Mouse (Mus musculus) megakaryocyte progenitor cell, adult 5-6 weeks (primary cell): ENCODE data around the gene Ankrd36. TPM values are rescaled to one million over a fixed set of nuclear protein-coding genes. Genes with fewer than 3 reads are reported as not detected.

Experiments used
- ATAC-seq: replicated peaks from 2 replicates; pipeline ENCODE4 v1.8.0; 2016; ENCODE audit warnings: mild to moderate bottlenecking, moderate TSS enrichment, inconsistent platforms; ENCODE audit not compliant: poor library complexity
- total RNA-seq, 2 experiments: library from RNA; stranded (forward) in 1 of 2; stranded (reverse) in 1 of 2; fragments of 157-497, 149-512 nt in 1 of 2; fragments of 200-1000 nt in 1 of 2; gene quantifications; 2 replicates each; pipeline versions ENCODE4 v1.2.3 to v1.2.4; 2015 to 2017

Gene Ankrd36
- total RNA-seq, 2 experiments from 2014 or later = not detected

DNA sequence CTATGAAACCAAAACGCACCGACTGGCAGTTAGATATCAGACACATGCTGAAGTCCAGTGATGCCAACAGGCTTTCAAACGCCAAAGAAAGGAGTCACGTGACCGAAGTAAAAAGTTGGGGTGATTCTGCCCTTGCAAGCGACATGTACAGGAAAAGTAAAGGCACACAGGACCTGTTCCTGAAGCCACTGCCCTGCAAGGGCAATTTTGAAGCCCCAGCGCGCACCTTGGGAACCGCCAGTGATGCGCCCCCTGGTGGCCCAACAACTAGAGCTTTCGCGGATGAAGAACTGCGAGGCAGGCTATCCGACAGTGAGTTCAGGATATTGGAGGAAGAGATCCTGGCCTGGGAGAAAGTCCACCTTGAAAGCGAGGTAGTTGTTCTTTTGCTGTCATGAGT is 59.5 kb downstream of the Ankrd36 start:
- ATAC-seq = peak; percentile 88

DNA sequence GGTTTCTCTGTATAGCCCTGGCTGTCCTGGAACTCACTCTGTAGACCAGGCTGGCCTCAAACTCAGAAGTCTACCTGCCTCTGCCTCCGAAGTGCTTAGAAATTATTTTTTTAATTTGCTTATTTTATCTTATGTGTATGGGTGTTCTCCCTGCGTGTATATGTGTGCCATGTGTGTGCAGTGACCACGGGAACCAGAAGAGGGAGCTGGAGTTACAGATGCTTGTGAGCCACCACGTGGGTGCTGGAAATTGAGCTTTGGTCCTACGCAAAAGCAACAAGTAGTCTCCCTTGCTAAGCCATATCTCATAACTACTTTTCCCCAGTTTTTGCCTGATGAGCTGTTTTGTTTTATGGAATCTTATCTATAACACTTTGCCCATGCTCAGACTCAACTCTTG is 73.6 kb downstream of the Ankrd36 start:
- ATAC-seq = no peak

- ATAC-seq = peak; percentile 57; the same call in 1 of the 2 replicates
Measured at GRCm38 (mm10) chr11:5650321-5650720, 80.8 kb downstream of the Ankrd36 start.

- ATAC-seq = no peak
Measured at GRCm38 (mm10) chr11:5682541-5682940, 113.1 kb downstream of the Ankrd36 start.

DNA sequence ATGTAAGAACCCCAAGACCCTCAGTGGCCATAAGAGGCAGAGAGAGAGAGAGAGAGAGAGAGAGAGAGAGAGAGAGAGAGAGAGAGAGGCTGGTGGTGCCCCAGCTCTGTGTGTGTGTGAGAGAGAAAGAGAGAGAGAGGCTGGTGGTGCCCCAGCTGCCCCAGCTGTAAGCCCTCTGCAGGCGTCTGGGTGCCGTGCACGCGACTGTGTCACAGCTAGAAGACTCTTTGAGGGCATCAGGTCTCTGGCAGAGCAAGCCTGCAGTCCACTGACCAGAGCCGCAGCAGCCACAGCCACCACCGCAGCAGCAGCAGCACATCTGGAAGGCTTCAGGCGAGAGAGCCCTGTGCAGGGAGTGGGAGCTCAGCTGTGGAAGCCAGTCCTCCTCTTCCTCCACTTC is 114.8 kb downstream of the Ankrd36 start:
- peak; percentile 58 for ATAC-seq

- 0 out of 2 replicates have a peak, but pooled peaks have one; percentile 34 for ATAC-seq
Measured at GRCm38 (mm10) chr11:5691775-5692174, 122.3 kb downstream of the Ankrd36 start.

DNA sequence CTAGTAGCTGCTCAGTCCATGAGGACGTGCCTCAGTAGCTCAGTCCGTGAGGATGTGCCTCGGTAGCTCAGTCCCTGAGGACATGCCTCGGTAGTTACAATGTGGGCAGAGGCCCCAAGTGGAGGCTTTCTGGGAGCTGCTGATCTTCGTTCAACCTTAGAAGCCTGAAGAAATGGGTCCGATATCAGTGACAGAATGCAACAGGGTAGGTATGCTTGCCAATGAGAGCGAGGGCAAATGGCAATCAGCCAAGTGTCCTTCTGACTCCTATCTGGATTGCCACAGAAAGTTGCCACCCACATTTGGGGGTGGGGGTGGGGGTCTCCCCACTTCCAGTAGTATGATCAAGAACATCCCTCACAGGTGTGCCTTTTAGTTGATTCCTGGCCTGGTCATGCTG is 131.3 kb downstream of the Ankrd36 start:
- ATAC-seq = peak; percentile 72

DNA sequence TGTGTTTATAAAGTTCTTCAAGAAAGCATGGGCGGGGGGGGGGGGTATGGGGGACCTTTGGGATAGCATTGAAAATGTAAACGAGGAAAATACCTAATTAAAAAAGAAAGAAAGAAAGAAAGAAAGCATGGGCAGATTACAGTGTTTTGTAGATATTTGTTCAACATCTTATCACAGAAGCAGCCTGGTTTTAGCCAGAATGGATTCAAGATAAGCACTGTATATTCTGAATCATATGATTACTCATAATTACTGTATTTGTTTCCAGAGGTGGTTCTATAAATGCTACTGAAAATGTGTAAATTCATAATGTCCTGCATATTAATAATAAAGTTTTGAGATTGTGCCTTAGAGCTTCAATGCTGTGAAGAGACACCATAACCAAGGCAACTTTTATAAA is 131.8 kb downstream of the Ankrd36 start:
- ATAC-seq = peak; percentile 58

DNA sequence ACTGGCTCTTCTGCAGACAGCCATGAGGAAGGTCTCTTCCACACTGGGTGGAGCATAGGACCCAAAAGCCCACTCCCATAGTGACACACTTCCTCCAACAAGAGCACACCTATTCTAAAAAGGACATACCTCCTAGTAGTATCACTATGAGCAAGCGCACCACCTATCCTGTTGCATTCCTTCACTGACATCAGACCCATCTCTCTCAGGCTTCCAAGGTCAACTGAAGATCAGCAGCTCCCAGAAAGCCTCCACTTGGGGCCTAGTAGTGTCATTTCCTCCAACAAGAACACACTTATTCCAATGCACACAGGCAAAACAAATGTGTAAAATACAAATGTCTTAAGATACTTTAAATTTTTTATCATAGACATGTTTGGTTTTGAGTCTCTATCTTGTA is 132.3 kb downstream of the Ankrd36 start:
- no peak for ATAC-seq

DNA sequence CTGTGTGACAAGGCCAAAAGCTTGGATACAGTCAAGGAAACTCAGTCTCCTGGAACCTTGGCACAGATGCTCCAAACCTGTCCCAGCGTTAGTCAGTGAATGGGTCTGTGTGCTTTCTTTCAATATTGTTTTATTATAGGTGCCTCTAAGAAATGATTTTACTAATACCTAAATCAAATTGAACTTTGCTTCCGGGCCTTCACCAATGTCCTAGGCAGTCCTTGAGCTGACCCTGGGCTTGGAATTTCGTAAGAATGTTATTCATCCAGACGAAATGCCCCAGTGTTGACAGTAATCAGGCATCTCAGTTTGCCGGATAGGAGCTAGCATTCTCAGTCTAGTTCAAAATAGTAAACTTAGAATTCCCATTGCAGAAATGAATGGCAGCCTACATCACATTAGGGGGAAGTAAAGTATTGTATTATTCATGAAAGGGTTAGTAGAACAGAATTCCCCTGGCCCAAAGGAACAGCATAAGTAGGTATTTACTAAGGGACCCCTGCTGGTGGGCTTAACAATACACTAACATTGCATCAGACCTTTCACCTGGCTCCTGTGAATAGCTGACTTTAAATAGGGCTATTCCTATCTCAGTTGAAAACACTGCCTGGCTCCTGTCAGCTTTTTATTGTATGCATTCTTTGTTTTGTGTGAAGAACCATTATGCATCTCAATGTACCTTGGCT is 132.9 kb downstream of the Ankrd36 start:
- ATAC-seq = no peak

DNA sequence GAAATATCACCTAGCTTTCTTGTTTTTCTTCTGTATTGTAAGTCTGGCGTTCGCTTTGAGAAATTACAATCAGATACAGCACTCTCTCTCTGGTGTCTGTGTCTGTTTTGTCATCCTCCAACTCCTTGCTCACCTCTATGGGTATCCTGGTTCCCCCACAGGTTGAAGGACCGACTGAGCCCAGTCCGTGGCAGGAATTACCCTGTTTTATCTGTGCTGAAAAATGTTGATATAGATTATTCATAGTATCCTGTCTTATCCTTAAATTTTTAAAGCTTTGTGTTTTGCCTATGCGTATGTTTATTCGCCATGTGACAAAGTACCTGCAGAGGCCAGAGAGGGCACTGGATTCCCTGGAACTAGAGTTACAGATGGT is 133.5 kb downstream of the Ankrd36 start:
- no peak for ATAC-seq

- no peak for ATAC-seq
Measured at GRCm38 (mm10) chr11:5703341-5703740, 133.9 kb downstream of the Ankrd36 start.

DNA sequence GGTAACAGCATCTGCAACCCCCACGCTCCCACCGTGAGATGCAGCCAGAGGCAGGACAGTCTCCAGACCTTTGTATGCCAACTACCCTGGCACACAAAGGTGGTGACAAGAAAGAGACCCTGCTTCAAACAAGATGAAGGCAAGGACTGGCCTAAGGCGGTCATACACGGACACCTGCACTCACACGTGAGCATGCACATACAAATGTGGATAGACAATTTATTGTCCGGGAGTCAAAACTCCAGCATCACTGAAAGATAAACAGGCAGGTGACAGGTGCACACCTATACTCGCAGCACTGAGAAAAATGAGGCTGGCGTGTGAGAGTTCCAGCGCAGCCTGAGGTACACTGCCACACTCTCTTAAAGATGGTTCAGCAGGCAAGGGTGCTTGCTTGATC is 136.5 kb downstream of the Ankrd36 start:
- no peak for ATAC-seq

DNA sequence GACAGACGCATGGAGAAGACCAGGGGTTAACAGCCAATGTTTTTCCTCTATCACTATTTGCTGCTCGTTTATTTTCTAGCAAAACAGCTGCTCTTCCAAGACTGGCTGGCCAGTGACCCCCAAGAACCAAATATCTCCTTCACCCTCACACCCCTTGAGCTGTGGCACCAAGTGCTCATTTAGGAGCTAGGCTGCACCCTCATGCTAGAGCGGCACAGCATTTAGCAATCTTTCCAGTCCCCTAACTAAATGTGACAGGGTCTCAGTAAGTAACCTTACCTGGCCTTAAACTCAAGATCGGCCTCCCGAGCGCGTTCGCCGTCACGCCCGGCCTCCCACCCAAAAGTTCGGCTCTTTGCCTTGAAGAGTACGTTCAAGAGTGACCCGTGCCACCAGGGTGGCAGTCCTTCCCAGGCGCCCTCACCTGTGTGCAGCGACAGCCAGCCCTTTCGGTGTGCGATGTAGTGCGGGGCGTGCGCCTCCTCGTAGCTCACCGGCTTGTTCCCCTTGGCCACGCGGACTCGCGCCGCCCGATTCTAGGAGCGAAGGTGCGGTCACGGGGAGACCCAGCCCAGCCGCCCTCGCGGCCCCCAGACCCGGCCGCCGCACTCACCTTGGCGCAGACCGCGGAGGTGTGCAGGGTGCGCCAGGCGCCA is 137.5 kb downstream of the Ankrd36 start:
- peak; percentile 26 for ATAC-seq

GRCm38 (mm10) chr11:5707530-5708353 is 138.3 kb downstream of the Ankrd36 start:
- ATAC-seq = peak; percentile 98

GRCm38 (mm10) chr11:5715179-5715578 is 145.7 kb downstream of the Ankrd36 start:
- no peak for ATAC-seq

- no peak for ATAC-seq
Measured at GRCm38 (mm10) chr11:5715630-5716105, 146.2 kb downstream of the Ankrd36 start, which contains the start of gene Mrps24. TSS of gene Mrps24 (minus strand) at chr11:5715680.

DNA sequence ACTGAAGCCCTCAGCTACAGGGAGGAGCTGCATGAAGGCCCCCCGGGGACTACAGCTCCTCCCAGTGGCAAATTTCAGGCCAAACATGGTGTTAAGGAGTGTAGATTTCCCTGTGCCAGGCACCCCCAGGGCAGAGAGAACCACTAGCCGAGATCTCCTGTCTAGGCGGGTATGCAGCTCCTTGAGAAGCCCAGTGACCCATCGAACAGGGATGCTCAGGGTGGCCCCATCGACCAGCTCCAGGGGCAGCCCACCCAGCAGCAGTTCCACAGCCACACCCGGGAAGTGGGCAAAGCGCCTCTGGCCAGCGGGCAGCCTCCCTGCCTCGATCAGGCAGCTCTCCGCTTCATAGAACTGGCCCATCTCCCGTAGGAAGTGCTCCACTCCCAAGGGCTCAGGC is 146.8 kb downstream of the Ankrd36 start:
- ATAC-seq = no peak

- no peak for ATAC-seq
Measured at GRCm38 (mm10) chr11:5716938-5717705, 147.6 kb downstream of the Ankrd36 start.

DNA sequence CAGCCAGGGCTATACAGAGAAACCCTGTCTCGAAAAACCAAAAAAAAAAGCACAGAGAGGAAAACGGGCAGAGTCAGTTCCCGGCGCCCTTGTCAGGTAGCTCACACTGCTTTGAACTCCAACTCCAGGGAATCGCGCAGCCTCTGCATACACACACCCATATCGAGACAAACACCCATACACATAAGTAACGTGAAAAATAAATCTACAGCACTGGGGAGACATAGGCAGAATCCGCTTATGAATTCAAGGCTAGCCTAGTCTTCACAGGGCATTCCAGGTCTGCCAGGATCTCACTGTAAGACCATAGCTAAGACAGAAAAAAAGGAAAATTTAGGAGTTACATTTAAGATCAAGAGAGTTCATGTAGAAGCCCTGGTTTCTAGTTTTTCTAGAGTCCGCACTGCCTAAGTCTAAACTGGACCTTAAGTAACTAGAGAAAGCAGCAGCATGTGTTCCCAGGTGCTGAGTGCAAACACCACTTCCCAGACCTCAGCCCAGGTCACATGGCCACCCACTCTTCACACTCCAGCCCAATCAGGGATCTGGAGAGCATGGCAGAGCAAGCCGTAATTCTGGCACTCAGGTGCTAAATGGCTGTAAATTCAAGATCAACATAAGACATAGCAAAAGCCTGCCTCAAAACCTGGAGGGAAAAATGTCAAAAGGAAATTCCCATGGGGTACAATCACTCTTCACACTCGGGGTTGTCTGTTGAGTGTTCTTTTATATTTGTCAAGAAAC is 149.3 kb downstream of the Ankrd36 start:
- ATAC-seq = no peak
